Mouse (Mus musculus) stomach, embryonic 15.5 days (tissue): ENCODE data around the gene Mmp14. TPM values are rescaled to one million over a fixed set of nuclear protein-coding genes. Genes with fewer than 3 reads are reported as not detected.

Source experiments
- ATAC-seq: fragments of 200-750 bp; cut with Nextera tagmentation; 2 replicates; pipeline ENCODE4 v1.8.0; 2017; ENCODE audit warnings: low read depth, moderate number of reproducible peaks, moderate TSS enrichment; ENCODE audit not compliant: insufficient read depth, low FRiP score
- H3K27ac ChIP-seq: fragments of 300-500 bp; sonication (generic); 2 replicates; pipeline ENCODE4 v1.5.1; 2015; ENCODE audit warnings: mild to moderate bottlenecking, inconsistent platforms
- H3K27me3 ChIP-seq: fragments of 300-500 bp; sonication (generic); replicated peaks from 2 replicates; pipeline ENCODE4 v1.6.1; 2015; ENCODE audit warnings: inconsistent platforms
- H3K36me3 ChIP-seq: fragments of 300-500 bp; sonication (generic); 2 replicates; pipeline ENCODE4 v1.6.1; 2015; ENCODE audit warnings: inconsistent platforms
- H3K4me1 ChIP-seq: fragments of 300-500 bp; sonication (generic); 2 replicates; pipeline ENCODE4 v1.6.1; 2015; ENCODE audit warnings: inconsistent platforms
- H3K4me2 ChIP-seq: fragments of 300-500 bp; sonication (generic); 2 replicates; pipeline ENCODE4 v1.6.1; 2015; ENCODE audit warnings: mild to moderate bottlenecking, inconsistent platforms
- H3K4me3 ChIP-seq: fragments of 300-500 bp; sonication (generic); replicated peaks from 2 replicates; pipeline ENCODE4 v1.5.1; 2015; ENCODE audit warnings: inconsistent platforms
- H3K9ac ChIP-seq: fragments of 300-500 bp; sonication (generic); 2 replicates; pipeline ENCODE4 v1.6.1; 2015; ENCODE audit warnings: inconsistent platforms
- H3K9me3 ChIP-seq: fragments of 300-500 bp; sonication (generic); 2 replicates; pipeline ENCODE4 v1.6.1; 2016; ENCODE audit warnings: inconsistent platforms
- WGBS: fragments of 180-500 bp; shearing (Covaris S2); methylation state at CpG from one replicate; pipeline ENCODE4 v1.1.7; 2015; 5-methylcytosine and 5-hydroxymethylcytosine counted together
- polyA plus RNA-seq: library from polyadenylated mRNA; unstranded; fragments of >200 nt; fragmentation: Nextera tagmentation; extraction: Ambion mirVana; gene quantifications from 2 replicates; pipeline ENCODE4 v1.2.1, GENCODE M21; 2015

The Mmp14 gene
- polyA plus RNA-seq, result 126 and 139 TPM in 2 replicates

DNA sequence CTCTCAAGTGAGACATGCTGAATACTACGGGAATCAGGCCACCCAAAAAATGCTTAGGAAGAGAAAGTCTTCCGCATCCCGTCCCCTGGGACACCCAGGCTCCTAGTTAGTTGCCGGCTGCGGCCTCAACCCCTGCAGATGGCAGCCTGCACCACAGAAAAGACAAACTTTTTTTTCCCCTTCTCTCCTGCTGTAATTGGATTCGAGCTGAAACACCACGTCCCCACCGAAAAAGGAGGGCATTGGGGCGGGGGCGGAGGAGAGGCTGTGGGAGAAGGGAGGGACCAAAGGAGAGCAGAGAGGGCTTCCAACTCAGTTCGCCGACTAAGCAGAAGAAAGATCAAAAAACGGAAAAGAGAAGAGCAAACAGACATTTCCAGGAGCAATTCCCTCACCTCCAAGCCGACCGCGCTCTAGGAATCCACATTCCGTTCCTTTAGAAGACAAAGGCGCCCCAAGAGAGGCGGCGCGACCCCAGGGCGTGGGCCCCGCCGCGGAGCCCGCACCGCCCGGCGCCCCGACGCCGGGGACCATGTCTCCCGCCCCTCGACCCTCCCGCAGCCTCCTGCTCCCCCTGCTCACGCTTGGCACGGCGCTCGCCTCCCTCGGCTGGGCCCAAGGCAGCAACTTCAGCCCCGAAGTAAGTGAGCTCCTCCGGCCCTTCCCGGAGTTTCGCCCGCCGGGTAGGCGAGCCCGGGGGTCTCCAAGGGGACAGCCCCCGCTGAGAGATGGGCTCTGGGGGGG lies at the start of gene Mmp14:
Gene Mmp14, plus strand, starts transcription at position 279 of the 744 bp plus-strand sequence.
- H3K36me3 ChIP-seq, result 0 out of 2 replicates have a peak, but pooled peaks cover 3% of the 10 kb centered on the region
- peak; percentile 21; the same call in 1 of the 2 replicates for ATAC-seq
- peaks cover 36% of the 10 kb centered on the region for H3K4me1 ChIP-seq

DNA sequence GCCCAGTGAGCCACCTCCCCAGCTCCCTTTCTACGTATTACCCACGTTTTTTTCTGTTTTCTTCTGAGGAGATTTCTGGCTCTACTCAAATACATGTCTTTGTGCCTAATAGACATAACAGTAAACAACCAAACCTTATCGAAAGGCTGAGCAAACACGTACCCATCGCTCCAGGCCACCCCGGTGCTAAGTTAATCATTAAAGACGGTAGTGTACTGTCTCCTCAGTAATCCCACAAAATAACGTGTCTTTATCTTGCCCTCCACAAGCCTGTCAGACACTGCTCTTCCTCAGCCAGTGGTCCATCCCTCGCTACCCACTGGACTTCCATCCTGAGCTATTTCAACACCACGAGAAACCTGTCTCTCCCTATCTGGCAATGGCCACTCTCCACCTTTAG lies 49.6 kb upstream of the Mmp14 start:
- no peak overlapping the region for H3K9ac ChIP-seq

More for the DNA sequence above, at the start of gene Mmp14:
- no peaks in the 10 kb centered on the region for H3K9me3 ChIP-seq
- no peaks in the 10 kb centered on the region for H3K27me3 ChIP-seq
- H3K4me2 ChIP-seq, result peak within 1 kb of the TSS; percentile 74
- peak within 1 kb of the TSS; percentile 91 for H3K9ac ChIP-seq
- peak within 1 kb of the TSS; percentile 97 for H3K27ac ChIP-seq
- WGBS, result under 1% methylated on average over 49 of the region's 49 CpGs
- peak within 1 kb of the TSS; percentile 72 for H3K4me3 ChIP-seq

DNA sequence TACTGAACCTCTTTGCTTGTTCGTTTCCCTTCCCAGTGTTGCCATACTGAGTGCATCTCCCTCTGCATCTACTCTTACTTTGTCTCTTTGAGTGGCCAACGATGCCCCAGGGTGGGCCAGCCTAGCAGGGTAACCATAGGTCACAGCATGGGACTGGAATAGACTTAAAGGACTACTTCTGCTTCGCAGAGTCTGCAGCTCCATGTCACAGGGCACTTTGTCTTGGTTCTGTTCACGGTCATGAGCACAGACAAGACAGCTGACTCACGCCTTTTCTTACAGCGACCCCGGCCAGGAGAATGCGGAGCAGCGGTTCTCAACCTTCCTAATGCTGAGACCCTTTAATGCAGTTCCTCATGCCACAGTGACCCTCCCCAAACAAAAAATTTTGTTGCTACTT lies 48.8 kb upstream of the Mmp14 start:
- 80% methylated on average over 9 of the region's 9 CpGs for WGBS
- Histone ChIP-seq H3K36me3 (no peaks in the 10 kb centered on the region), H3K9me3 (no peaks in the 10 kb centered on the region), H3K4me3 (no peak overlapping the region), H3K27ac (peak overlapping the region; percentile 54; the same call in 1 of the 2 replicates), H3K27me3 (no peaks in the 10 kb centered on the region), H3K4me2 (no peak overlapping the region), H3K4me1 (peaks cover 11% of the 10 kb centered on the region; the same call in 1 of the 2 replicates), H3K9ac (no peak overlapping the region)
- ATAC-seq, result no peak

More for the DNA sequence above, 49.6 kb upstream of the Mmp14 start:
- Histone ChIP-seq H3K4me1 (peaks cover 11% of the 10 kb centered on the region; the same call in 1 of the 2 replicates), H3K36me3 (no peaks in the 10 kb centered on the region), H3K27ac (0 out of 2 replicates have a peak overlapping the region, but pooled peaks have one; percentile 26), H3K4me3 (no peak overlapping the region), H3K9me3 (no peaks in the 10 kb centered on the region), H3K4me2 (0 out of 2 replicates have a peak overlapping the region, but pooled peaks have one; percentile 2), H3K27me3 (no peaks in the 10 kb centered on the region)
- ATAC-seq, result 0 out of 2 replicates have a peak, but pooled peaks have one; percentile 35
- 53% methylated on average over 10 of the region's 10 CpGs for WGBS

DNA sequence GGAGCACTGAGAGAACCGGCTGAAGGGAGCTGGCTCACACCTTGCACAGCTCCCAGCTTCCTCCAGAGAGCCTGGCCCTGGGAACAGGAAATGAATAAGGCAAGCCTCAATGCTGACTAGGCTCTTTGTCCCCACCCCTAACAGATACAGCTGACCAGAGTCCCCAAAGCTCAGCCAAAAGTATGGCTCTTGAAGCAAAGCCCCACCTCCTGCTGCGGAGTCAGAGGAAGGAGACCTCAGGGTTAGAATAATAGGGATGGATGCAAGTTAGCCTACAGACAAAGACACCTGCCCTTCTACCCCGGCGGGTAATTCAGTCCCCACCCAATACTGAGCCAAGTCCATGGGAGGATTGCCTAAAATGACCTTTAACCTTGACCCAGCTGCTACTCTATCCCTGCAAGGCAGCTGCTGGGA lies 48.0 kb upstream of the Mmp14 start:
- peak; percentile 61 for ATAC-seq
- Histone ChIP-seq H3K4me3 (no peak overlapping the region), H3K4me2 (no peak overlapping the region), H3K9me3 (no peaks in the 10 kb centered on the region), H3K9ac (no peak overlapping the region), H3K36me3 (no peaks in the 10 kb centered on the region), H3K27me3 (no peaks in the 10 kb centered on the region), H3K4me1 (peaks cover 11% of the 10 kb centered on the region; the same call in 1 of the 2 replicates), H3K27ac (peak overlapping the region; percentile 54; the same call in 1 of the 2 replicates)
- WGBS, result 46% methylated on average over 4 of the region's 4 CpGs

DNA sequence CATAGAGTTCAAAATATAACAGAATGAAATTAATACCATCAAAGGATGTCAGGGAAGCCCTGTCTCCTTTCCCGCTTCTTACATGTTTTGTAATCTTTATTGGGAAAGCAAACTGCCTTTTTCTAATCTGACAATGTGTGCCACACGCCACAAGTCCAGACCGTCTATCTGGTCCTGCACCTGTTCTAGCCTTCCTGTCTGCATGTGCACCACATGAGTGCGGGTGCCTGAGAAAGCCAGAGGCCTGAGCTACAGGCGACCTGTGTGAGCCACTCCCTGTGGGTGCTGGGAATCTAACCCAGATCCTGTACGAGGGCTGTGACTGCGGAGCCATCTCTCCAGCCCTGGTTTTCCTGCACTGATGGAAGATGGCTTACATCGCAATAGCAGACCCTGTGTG lies 47.0 kb upstream of the Mmp14 start:
- Histone ChIP-seq H3K4me3 (no peak overlapping the region), H3K4me2 (no peak overlapping the region), H3K9ac (no peak overlapping the region), H3K27ac (no peak overlapping the region), H3K27me3 (no peaks in the 10 kb centered on the region), H3K9me3 (no peaks in the 10 kb centered on the region), H3K4me1 (peaks cover 11% of the 10 kb centered on the region; the same call in 1 of the 2 replicates), H3K36me3 (no peaks in the 10 kb centered on the region)
- no peak for ATAC-seq
- 78% methylated on average over 8 of the region's 8 CpGs for WGBS

DNA sequence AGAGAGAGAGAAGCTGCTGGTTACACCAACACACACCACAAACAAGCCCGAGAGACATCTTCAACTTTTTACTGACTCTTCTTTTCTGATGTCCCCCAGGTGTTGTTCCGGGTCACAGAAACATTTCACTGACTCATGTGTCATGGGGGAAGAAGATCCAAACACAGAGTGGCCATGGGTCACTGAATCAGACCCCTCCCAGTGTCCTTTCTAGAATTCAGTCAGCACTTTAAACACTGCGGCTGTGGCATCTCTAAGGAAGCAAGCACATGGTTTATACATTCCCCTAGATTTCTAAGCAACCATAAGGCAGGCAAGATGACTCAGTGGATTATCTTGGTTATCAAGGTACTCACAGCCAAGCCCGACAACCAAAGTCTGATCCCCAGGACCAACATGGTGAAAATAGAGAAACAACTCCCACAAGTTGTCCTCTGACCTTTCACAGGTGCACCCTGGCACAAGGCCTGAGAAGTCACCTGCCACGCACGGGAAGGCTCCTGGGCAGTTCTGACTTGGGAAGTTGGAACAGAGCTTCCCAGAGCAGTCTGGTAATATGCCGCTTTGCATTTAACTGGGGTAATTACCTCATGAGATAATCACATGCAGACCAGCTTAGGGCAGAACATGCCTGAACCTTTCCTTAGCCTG lies 45.3 kb upstream of the Mmp14 start:
- H3K36me3 ChIP-seq, result no peaks in the 10 kb centered on the region
- H3K4me3 ChIP-seq, result no peak overlapping the region
- ATAC-seq, result no peak
- H3K4me1 ChIP-seq, result peaks cover 8% of the 10 kb centered on the region; the same call in 1 of the 2 replicates
- H3K9ac ChIP-seq, result no peak overlapping the region
- no peaks in the 10 kb centered on the region for H3K27me3 ChIP-seq
- H3K27ac ChIP-seq, result no peak overlapping the region
- WGBS, result 81% methylated on average over 7 of the region's 7 CpGs
- no peak overlapping the region for H3K4me2 ChIP-seq
- H3K9me3 ChIP-seq, result no peaks in the 10 kb centered on the region

DNA sequence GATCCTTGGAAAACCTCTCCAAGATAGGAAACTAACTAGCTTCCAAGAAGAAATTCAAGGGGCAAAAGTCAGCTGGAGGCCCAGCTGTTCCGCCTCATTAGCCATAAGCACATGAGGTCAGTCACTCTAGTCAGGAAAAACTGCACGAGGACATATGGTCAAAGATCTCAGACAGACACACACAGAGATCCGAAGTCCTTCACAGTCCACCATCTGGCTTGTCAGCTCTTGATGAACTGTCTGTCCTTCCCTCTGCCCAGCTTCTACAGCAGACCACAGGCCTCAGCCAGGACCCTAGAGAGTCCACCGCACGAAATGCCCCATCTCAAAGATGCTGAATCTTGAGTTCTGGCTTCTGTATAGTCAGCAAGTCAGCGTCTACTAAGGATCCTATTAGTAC lies 43.9 kb upstream of the Mmp14 start:
- H3K27ac ChIP-seq, result no peak overlapping the region
- peaks cover 8% of the 10 kb centered on the region; the same call in 1 of the 2 replicates for H3K4me1 ChIP-seq
- no peak overlapping the region for H3K4me2 ChIP-seq
- H3K4me3 ChIP-seq, result no peak overlapping the region
- H3K9me3 ChIP-seq, result no peaks in the 10 kb centered on the region
- 69% methylated on average over 6 of the region's 6 CpGs for WGBS
- no peaks in the 10 kb centered on the region for H3K36me3 ChIP-seq
- ATAC-seq, result no peak
- H3K27me3 ChIP-seq, result no peaks in the 10 kb centered on the region
- no peak overlapping the region for H3K9ac ChIP-seq

DNA sequence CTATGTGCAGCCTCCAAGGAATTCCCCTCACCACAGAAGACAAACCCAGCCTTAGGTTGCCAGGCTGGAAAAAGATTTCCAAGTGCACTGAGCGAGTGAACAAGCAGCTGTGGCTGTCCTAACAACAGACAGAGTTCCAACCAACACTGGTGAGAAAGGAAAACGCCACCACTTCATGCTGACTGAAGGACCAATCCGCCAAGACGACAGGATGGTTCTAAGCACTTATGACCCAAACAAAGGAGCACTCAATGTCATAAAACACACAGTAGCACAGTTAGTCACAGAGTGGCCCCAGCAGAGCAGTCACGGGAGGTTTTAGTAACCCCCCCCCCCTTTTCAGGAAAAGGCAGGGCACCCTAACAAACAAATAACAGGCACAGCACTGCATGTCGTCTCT lies 40.6 kb upstream of the Mmp14 start:
- 52% methylated on average over 6 of the region's 6 CpGs for WGBS

DNA sequence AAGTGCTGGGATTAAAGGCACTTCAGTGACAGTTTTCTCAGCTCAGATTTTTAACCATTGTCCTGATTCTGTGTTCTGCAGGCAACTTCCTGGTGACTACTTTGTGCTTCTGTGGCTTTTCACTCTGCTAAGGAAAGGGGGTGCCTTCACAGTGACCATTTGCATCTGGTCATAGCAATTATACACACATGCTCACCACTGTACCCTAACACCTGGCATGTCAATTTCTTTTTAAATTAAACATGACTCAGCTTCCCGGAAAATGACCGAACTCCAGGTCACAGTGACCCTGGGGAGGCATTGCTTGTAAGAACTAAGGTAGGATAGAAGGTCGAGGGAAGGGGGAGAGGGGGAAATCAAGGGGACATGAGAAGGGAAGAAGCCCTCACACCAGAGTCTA lies 37.6 kb upstream of the Mmp14 start:
- Histone ChIP-seq H3K27me3 (no peaks in the 10 kb centered on the region), H3K4me1 (no peaks in the 10 kb centered on the region), H3K27ac (no peak overlapping the region), H3K4me2 (no peak overlapping the region), H3K36me3 (no peaks in the 10 kb centered on the region), H3K9me3 (no peaks in the 10 kb centered on the region), H3K9ac (no peak overlapping the region), H3K4me3 (no peak overlapping the region)
- 68% methylated on average over 3 of the region's 3 CpGs for WGBS
- no peak for ATAC-seq

More for the DNA sequence above, 40.6 kb upstream of the Mmp14 start:
- Histone ChIP-seq H3K4me1 (no peaks in the 10 kb centered on the region), H3K36me3 (no peaks in the 10 kb centered on the region), H3K9ac (no peak overlapping the region), H3K4me3 (no peak overlapping the region), H3K9me3 (no peaks in the 10 kb centered on the region), H3K4me2 (no peak overlapping the region), H3K27ac (no peak overlapping the region), H3K27me3 (no peaks in the 10 kb centered on the region)
- no peak for ATAC-seq

DNA sequence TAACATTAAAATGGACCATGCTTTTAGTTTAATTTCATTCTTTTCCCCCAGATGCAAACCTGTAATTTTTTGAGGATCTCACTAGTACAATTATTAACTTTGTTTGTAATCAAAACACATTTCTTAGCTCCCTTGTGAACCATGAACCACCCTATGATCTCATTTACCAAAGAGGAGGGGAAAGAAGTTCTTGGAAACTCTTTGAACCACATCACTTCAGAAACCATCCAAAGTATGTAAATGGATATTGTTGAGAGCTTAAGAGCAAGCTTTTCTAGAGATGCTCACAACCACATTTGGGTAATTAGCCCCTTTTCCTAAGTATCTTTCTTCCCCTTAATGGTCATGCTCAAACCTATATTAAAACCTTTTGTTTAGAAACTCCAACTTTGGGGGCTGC lies 37.1 kb upstream of the Mmp14 start:
- H3K9ac ChIP-seq, result no peak overlapping the region
- H3K9me3 ChIP-seq, result no peaks in the 10 kb centered on the region
- H3K4me3 ChIP-seq, result no peak overlapping the region
- no peaks in the 10 kb centered on the region for H3K36me3 ChIP-seq
- no peak overlapping the region for H3K4me2 ChIP-seq
- H3K4me1 ChIP-seq, result no peaks in the 10 kb centered on the region
- H3K27ac ChIP-seq, result no peak overlapping the region
- H3K27me3 ChIP-seq, result no peaks in the 10 kb centered on the region
- ATAC-seq, result no peak

DNA sequence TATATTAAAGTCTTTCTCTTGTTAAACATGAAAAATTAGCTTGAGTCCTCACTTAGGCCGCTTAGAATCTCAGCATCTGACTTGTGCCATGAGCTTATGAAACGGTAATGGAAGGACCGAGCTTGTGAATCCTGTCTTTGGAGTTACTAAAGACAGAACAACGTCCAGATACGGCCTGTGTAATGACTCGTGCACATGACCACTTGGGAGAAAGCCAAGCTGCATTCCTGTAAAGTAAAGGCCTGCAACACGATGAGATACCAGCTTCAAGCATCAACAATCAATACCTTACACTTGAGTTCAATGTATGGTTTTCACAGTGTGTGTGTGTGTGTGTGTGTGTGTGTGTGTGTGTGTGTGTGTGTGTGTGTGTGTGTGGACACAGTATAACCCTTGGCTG lies 34.7 kb upstream of the Mmp14 start:
- no peaks in the 10 kb centered on the region for H3K4me1 ChIP-seq

More for the DNA sequence above, 34.7 kb upstream of the Mmp14 start:
- WGBS, result 73% methylated on average over 7 of the region's 7 CpGs
- ATAC-seq, result 0 out of 2 replicates have a peak, but pooled peaks have one; percentile 5
- H3K27me3 ChIP-seq, result no peaks in the 10 kb centered on the region
- no peak overlapping the region for H3K9ac ChIP-seq
- no peaks in the 10 kb centered on the region for H3K9me3 ChIP-seq
- H3K27ac ChIP-seq, result no peak overlapping the region
- H3K4me3 ChIP-seq, result no peak overlapping the region
- no peak overlapping the region for H3K4me2 ChIP-seq
- H3K36me3 ChIP-seq, result no peaks in the 10 kb centered on the region
